Mouse (Mus musculus): ENCODE data around the gene Arid5b.

DNA sequence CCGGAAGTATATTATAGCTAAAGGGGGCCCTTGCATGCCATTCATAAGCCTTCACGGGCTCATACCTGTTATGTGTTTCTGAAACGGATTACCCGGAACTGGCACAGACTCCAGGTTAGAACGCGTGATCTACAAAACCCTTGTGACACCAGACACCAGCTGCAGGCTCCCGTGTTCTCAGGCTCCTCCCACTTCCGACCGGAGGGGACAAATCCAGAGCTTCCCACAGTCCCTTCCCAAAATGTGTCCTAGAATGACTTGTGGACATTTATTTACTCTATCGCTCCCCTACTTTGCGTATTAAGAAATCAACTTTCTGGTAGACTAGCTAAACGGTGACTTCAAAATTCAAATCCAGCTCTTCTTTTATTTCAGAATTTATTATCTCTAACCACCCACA, 204.2 kb downstream of the Arid5b start:
- TF ChIP-seq CTCF (conservative IDR thresholded peaks at IDR 0.05; ENCODE audit: low read length) (no peak), NANOG (IDR thresholded peaks at IDR 0.05; ENCODE audit: borderline replicate concordance, low read length) (no peak)

All from E14TG2a.4 (cell line).